In the genomic region with DNA sequence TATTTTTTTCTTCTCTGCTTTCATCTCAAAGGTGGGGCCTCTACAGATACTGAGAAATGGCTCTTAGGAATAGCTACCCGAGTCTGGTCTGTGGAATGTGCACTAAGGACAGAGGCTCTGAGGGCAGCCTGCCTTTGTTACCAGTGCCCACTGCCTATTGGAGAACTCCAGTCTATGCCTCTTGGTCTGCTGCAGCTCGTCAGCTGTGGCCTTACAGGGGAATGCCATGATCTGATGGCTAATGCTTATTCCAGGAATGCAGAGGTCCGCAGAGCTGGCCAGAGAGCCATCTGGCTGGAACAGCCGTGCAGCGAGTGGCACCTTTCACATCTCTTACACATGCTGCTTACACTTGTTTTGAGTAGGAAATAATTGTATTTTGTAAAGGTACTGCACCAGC, we compare ENCODE assay signal across 10 mouse cellular contexts. TPM values are rescaled to one million over a fixed set of nuclear protein-coding genes. Genes with fewer than 3 reads are reported as not detected.
DNase-seq lines count a peak whose midpoint lies in the region; ATAC-seq and TF ChIP-seq lines count a peak whose summit lies in the region.
"Had no signal": no experiment of that assay in that cellular context is flagged by ENCODE, and none has a peak within 500 bp of the region (broad histone marks: within the 10 kb centered on the region; RNA-seq: fewer than 3 reads in every experiment).

No protein-coding gene starts in this region.

- intact Hi-C loops in left cerebral cortex, adult 2 months (cut with DNase I), result loop anchor here (5.0 kb wide), 1 partner anchor 155 kb away; the partner anchor contains the start of gene Zer1
- intact Hi-C loops in left cerebral cortex, postnatal 10 days (cut with DNase I), result loop anchor here (5.0 kb wide), 1 partner anchor 75 kb away; no protein-coding TSS in a partner anchor

- TF ChIP-seq POLR2A in olfactory bulb, adult 2 months (IDR thresholded peaks at IDR 0.05; ENCODE audit: insufficient read depth, low read depth, low read length), result no peak

- no peaks in the 10 kb centered on the region for H3K27me3 ChIP-seq in forebrain, embryonic 11.5 days (ENCODE audit: control insufficient read depth, insufficient read depth, low read length)
- no peaks in the 10 kb centered on the region for H3K27me3 ChIP-seq in kidney, embryonic 16.5 days (ENCODE audit: insufficient read depth, low read length)

- no peaks in the 10 kb centered on the region for H3K36me3 ChIP-seq in forebrain, embryonic 11.5 days (ENCODE audit: control insufficient read depth, insufficient read depth, low read length)
- peaks cover 10% of the 10 kb centered on the region for H3K36me3 ChIP-seq in kidney, embryonic 16.5 days (ENCODE audit: insufficient read depth, low read length)

- no peak overlapping the region for H3K27ac ChIP-seq in left cerebral cortex, adult 2 months
- H3K27ac ChIP-seq in forebrain, embryonic 11.5 days (ENCODE audit: low read depth, low read length), result no peak overlapping the region
- no peak overlapping the region for H3K27ac ChIP-seq in kidney, embryonic 16.5 days (ENCODE audit: low read length)
- H3K27ac ChIP-seq in olfactory bulb, adult 2 months (ENCODE audit: insufficient read depth, low read depth, low read length), result no peak overlapping the region

- H3K4me3 ChIP-seq in left cerebral cortex, adult 2 months, result peak overlapping the region; percentile 96
- H3K4me3 ChIP-seq in forebrain, embryonic 11.5 days (ENCODE audit: low read depth, low read length), result no peak overlapping the region; the same call in 1 of the 2 replicates
- H3K4me3 ChIP-seq in kidney, embryonic 16.5 days (ENCODE audit: low read length), result no peak overlapping the region; the same call in 1 of the 2 replicates
- peak overlapping the region; percentile 12; the same call in 1 of the 2 replicates for H3K4me3 ChIP-seq in olfactory bulb, adult 2 months (ENCODE audit: insufficient read depth, low read depth, low read length)

- H3K9me3 ChIP-seq in forebrain, embryonic 11.5 days (ENCODE audit: control insufficient read depth, low read length), result no peaks in the 10 kb centered on the region
- H3K9me3 ChIP-seq in kidney, embryonic 16.5 days (ENCODE audit: low read length), result no peaks in the 10 kb centered on the region

- no peak for ATAC-seq in forebrain, embryonic 11.5 days (replicated peaks; ENCODE audit: low FRiP score)
- no peak for ATAC-seq in kidney, embryonic 16.5 days (ENCODE audit: low FRiP score, low TSS enrichment)
- no peak for ATAC-seq in granulocyte monocyte progenitor cell, adult 5-6 weeks (replicated peaks; ENCODE audit: poor library complexity, severe bottlenecking)

- DNase-seq in left cerebral cortex, adult 2 months (ENCODE audit: extremely low spot score in 1 of 2, low spot score in 2 of 2), result no peak
- no peak for DNase-seq in left cerebral cortex, postnatal 10 days (ENCODE audit: extremely low spot score in 1 of 2, low spot score in 2 of 2)
- no peak for DNase-seq in forebrain, embryonic 11.5 days (ENCODE audit: low spot score)
- DNase-seq in natural killer cell, adult 2 months (ENCODE audit: low spot score in 2 of 2), result no peak
- no peak for DNase-seq in gastrocnemius, adult 18-20 months (ENCODE audit: low spot score)
- DNase-seq: cerebellum, adult 8-10 months; layer of hippocampus, adult 9-11 months had no signal

- TF ChIP-seq CTCF in left cerebral cortex, adult 2 months (IDR thresholded peaks at IDR 0.05), result no peak
- TF ChIP-seq CTCF in olfactory bulb, adult 2 months (IDR thresholded peaks at IDR 0.05; ENCODE audit: insufficient read depth, low read depth, low read length), result no peak

- H3K4me2 ChIP-seq in forebrain, embryonic 11.5 days (ENCODE audit: low read depth, low read length, severe bottlenecking), result 0 out of 2 replicates have a peak overlapping the region, but pooled peaks have one; percentile 6
- peak overlapping the region; percentile 70; the same call in 1 of the 2 replicates for H3K4me2 ChIP-seq in kidney, embryonic 16.5 days (replicated peaks; ENCODE audit: low read depth, low read length)

- no peak overlapping the region for H3K9ac ChIP-seq in forebrain, embryonic 11.5 days (ENCODE audit: low read length)
- H3K9ac ChIP-seq in kidney, embryonic 16.5 days (replicated peaks; ENCODE audit: low read length), result 0 out of 2 replicates have a peak overlapping the region, but pooled peaks have one; percentile 51

- 65% methylated on average over 5 of the region's 5 CpGs for WGBS in forebrain, embryonic 11.5 days
- WGBS in kidney, embryonic 16.5 days, result 41% methylated on average over 5 of the region's 5 CpGs
- 25% methylated on average over 5 of the region's 5 CpGs for WGBS in olfactory bulb, adult 2 months

- H3K4me1 ChIP-seq in forebrain, embryonic 11.5 days (replicated peaks; ENCODE audit: control insufficient read depth, insufficient read depth, low read length), result peaks cover 5% of the 10 kb centered on the region; the same call in 1 of the 2 replicates
- peaks cover 47% of the 10 kb centered on the region for H3K4me1 ChIP-seq in kidney, embryonic 16.5 days (ENCODE audit: insufficient read depth, low read length)
- H3K4me1 ChIP-seq in olfactory bulb, adult 2 months (ENCODE audit: control insufficient read depth, insufficient read depth, low read length), result peaks cover 12% of the 10 kb centered on the region

RNA-seq across cellular contexts. Expression of gene Sptan1, which starts 2.4 kb away (rescaled TPM):
- total RNA-seq in left cerebral cortex, adult 2 months (2021), result 100 to 1,000 TPM; 878 to 928 TPM
- total RNA-seq in left cerebral cortex, postnatal 10 days (2021), result 1,000 to 10,000 TPM; 1,035 to 1,062 TPM
- polyA plus RNA-seq in forebrain, embryonic 11.5 days (2014; fragmentation: Nextera tagmentation; extraction: Ambion mirVana), result 135 and 147 TPM in 2 replicates
- 102 and 109 TPM in 2 replicates for polyA plus RNA-seq in kidney, embryonic 16.5 days (2015; fragmentation: Nextera tagmentation; extraction: Ambion mirVana)
- 496 and 868 TPM in 2 replicates for polyA plus RNA-seq in olfactory bulb, adult 2 months (2012; ENCODE audit: insufficient read depth, insufficient read length, low replicate concordance, missing spikeins)
- total RNA-seq in granulocyte monocyte progenitor cell, adult 5-6 weeks (2014; fragmentation: Nextera tagmentation), result 63.5 and 99.0 TPM in 2 replicates
- 118 and 129 TPM in 2 replicates for total RNA-seq in granulocyte monocyte progenitor cell, adult 5-6 weeks (2017)
- 10 to 100 TPM; 32.7 to 43.1 TPM for total RNA-seq in gastrocnemius, adult 18-20 months (2021)

RNA-seq across cellular contexts. Expression of gene Gle1, which starts 32.5 kb away (rescaled TPM):
- total RNA-seq in left cerebral cortex, adult 2 months (2021), result 10 to 100 TPM; 46.5 to 48.1 TPM
- total RNA-seq in left cerebral cortex, postnatal 10 days (2021), result 10 to 100 TPM; 40.8 to 46.6 TPM
- polyA plus RNA-seq in forebrain, embryonic 11.5 days (2014; fragmentation: Nextera tagmentation; extraction: Ambion mirVana), result 68.0 and 69.8 TPM in 2 replicates
- 63.9 and 67.6 TPM in 2 replicates for polyA plus RNA-seq in kidney, embryonic 16.5 days (2015; fragmentation: Nextera tagmentation; extraction: Ambion mirVana)
- not detected in 2 replicates for polyA plus RNA-seq in olfactory bulb, adult 2 months (2012; ENCODE audit: insufficient read depth, insufficient read length, low replicate concordance, missing spikeins)
- total RNA-seq in granulocyte monocyte progenitor cell, adult 5-6 weeks (2014; fragmentation: Nextera tagmentation), result 36.5 and 38.7 TPM in 2 replicates
- 89.0 and 139 TPM in 2 replicates for total RNA-seq in granulocyte monocyte progenitor cell, adult 5-6 weeks (2017)
- total RNA-seq in gastrocnemius, adult 18-20 months (2021), result 10 to 100 TPM; 23.1 to 23.9 TPM

Comparison
In these comparisons a context has a peak if more than half of its experiments do, and no peak if none do; other contexts are left out.
1. H3K4me3 ChIP-seq: peak in left cerebral cortex, adult 2 months (single experiment) and olfactory bulb, adult 2 months (single experiment); none in forebrain, embryonic 11.5 days (single experiment) and kidney, embryonic 16.5 days (single experiment).
2. RNA of gene Sptan1, which starts 2.4 kb away (total RNA-seq): 1,035 to 1,062 TPM in left cerebral cortex, postnatal 10 days and 878 to 928 TPM in left cerebral cortex, adult 2 months; 63.5 to 129 TPM in granulocyte monocyte progenitor cell, adult 5-6 weeks and 32.7 to 43.1 TPM in gastrocnemius, adult 18-20 months; every median in the first group is over 4 times any median in the second.